Mouse (Mus musculus) lung, embryonic 15.5 days (tissue): ENCODE measurements around the gene Glp1r. TPM values are rescaled to one million over a fixed set of nuclear protein-coding genes. Genes with fewer than 3 reads are reported as not detected.

Source experiments
- ATAC-seq: fragments of 200-750 bp; cut with Nextera tagmentation; 2 replicates; pipeline ENCODE4 v1.8.0; 2017; ENCODE audit warnings: moderate number of reproducible peaks, borderline replicate concordance; ENCODE audit not compliant: low FRiP score, low TSS enrichment; ENCODE audit errors: extremely low read depth
- H3K27ac ChIP-seq: fragments of 300-500 bp; sonication (generic); 2 replicates; pipeline ENCODE4 v1.5.1; 2015; ENCODE audit warnings: moderate library complexity, mild to moderate bottlenecking, inconsistent platforms
- H3K27me3 ChIP-seq: fragments of 300-500 bp; sonication (generic); 2 replicates; pipeline ENCODE4 v1.6.1; 2015; ENCODE audit warnings: inconsistent platforms
- H3K36me3 ChIP-seq: fragments of 300-500 bp; sonication (generic); 2 replicates; pipeline ENCODE4 v1.6.1; 2015; ENCODE audit warnings: inconsistent platforms
- H3K4me1 ChIP-seq: fragments of 300-500 bp; sonication (generic); 2 replicates; pipeline ENCODE4 v1.6.1; 2015; ENCODE audit warnings: inconsistent platforms
- H3K4me2 ChIP-seq: fragments of 300-500 bp; sonication (generic); 2 replicates; pipeline ENCODE4 v1.6.1; 2015; ENCODE audit warnings: inconsistent platforms, mild to moderate bottlenecking, moderate library complexity
- H3K4me3 ChIP-seq: fragments of 300-500 bp; sonication (generic); 2 replicates; pipeline ENCODE4 v1.5.1; 2015; ENCODE audit warnings: mild to moderate bottlenecking, inconsistent platforms
- H3K9ac ChIP-seq: fragments of 300-500 bp; sonication (generic); 2 replicates; pipeline ENCODE4 v1.6.1; 2015; ENCODE audit warnings: inconsistent platforms
- H3K9me3 ChIP-seq: fragments of 300-500 bp; sonication (generic); 2 replicates; pipeline ENCODE4 v1.6.1; 2016; ENCODE audit warnings: inconsistent platforms
- WGBS: fragments of 180-500 bp; shearing (Covaris S2); methylation state at CpG from one replicate; pipeline ENCODE4 v1.1.7; 2015; 5-methylcytosine and 5-hydroxymethylcytosine counted together
- polyA plus RNA-seq: library from polyadenylated mRNA; unstranded; fragments of >200 nt; fragmentation: Nextera tagmentation; extraction: Ambion mirVana; gene quantifications from 2 replicates; pipeline ENCODE4 v1.2.1, GENCODE M21; 2015

Glp1r gene
- polyA plus RNA-seq, 1 experiment from 2014 or later: 8.4 TPM

DNA sequence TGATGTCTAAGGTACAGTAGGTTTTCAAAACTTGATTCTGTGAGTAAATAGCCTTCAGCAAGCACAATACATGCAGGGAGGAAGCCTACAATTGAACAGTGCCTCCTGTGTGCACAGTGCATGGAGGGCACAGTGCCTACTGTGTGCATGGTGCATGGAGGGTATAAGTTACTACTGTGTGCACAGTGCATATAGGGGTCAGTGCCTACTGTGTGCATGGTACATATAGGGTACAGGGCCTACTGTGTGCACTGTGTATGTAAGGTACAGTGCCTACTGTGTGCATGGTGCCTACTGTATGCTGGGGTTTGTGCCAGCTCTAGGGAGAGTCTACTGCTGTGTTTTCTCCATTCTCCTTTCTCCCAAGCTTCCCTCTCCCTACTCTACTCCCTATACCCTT is 12.6 kb downstream of the Glp1r start:
- Histone ChIP-seq H3K4me2 (no peak overlapping the region), H3K9ac (no peak overlapping the region), H3K4me3 (no peak overlapping the region), H3K27ac (no peak overlapping the region), H3K4me1 (no peaks in the 10 kb centered on the region), H3K36me3 (no peaks in the 10 kb centered on the region), H3K27me3 (no peaks in the 10 kb centered on the region), H3K9me3 (no peaks in the 10 kb centered on the region)
- ATAC-seq: no peak

GRCm38 (mm10) chr17:30923566-30923965 is 21.9 kb downstream of the Glp1r start:
- Histone ChIP-seq H3K4me3 (no peak overlapping the region), H3K27me3 (no peaks in the 10 kb centered on the region), H3K36me3 (no peaks in the 10 kb centered on the region), H3K9me3 (no peaks in the 10 kb centered on the region), H3K9ac (no peak overlapping the region), H3K4me1 (no peaks in the 10 kb centered on the region), H3K27ac (no peak overlapping the region), H3K4me2 (no peak overlapping the region)
- 48% methylated on average over 4 of the region's 4 CpGs for WGBS
- ATAC-seq: no peak

GRCm38 (mm10) chr17:30930827-30931226 is 29.2 kb downstream of the Glp1r start:
- Histone ChIP-seq H3K36me3 (no peaks in the 10 kb centered on the region), H3K9me3 (no peaks in the 10 kb centered on the region), H3K27ac (no peak overlapping the region), H3K9ac (no peak overlapping the region), H3K4me2 (no peak overlapping the region), H3K4me1 (no peaks in the 10 kb centered on the region), H3K4me3 (no peak overlapping the region), H3K27me3 (no peaks in the 10 kb centered on the region)
- no peak for ATAC-seq
- 80% methylated on average over 7 of the region's 7 CpGs for WGBS

GRCm38 (mm10) chr17:30932836-30933235 is 31.2 kb downstream of the Glp1r start:
- no peaks in the 10 kb centered on the region for H3K27me3 ChIP-seq
- no peaks in the 10 kb centered on the region for H3K9me3 ChIP-seq
- no peaks in the 10 kb centered on the region for H3K4me1 ChIP-seq
- H3K9ac ChIP-seq: no peak overlapping the region
- no peak overlapping the region for H3K27ac ChIP-seq
- H3K4me3 ChIP-seq: no peak overlapping the region
- ATAC-seq: no peak
- H3K4me2 ChIP-seq: no peak overlapping the region
- WGBS: 68% methylated on average over 5 of the region's 5 CpGs
- no peaks in the 10 kb centered on the region for H3K36me3 ChIP-seq

GRCm38 (mm10) chr17:30935301-30935700 is 33.7 kb downstream of the Glp1r start:
- Histone ChIP-seq H3K27me3 (no peaks in the 10 kb centered on the region), H3K4me3 (no peak overlapping the region), H3K9me3 (no peaks in the 10 kb centered on the region), H3K4me2 (no peak overlapping the region), H3K27ac (no peak overlapping the region), H3K9ac (no peak overlapping the region), H3K36me3 (no peaks in the 10 kb centered on the region), H3K4me1 (no peaks in the 10 kb centered on the region)
- no peak for ATAC-seq
- WGBS: 69% methylated on average over 5 of the region's 5 CpGs

- 46% methylated on average over 9 of the region's 9 CpGs for WGBS
- Histone ChIP-seq H3K27ac (no peak overlapping the region), H3K4me1 (no peaks in the 10 kb centered on the region), H3K4me3 (no peak overlapping the region), H3K9me3 (no peaks in the 10 kb centered on the region), H3K27me3 (no peaks in the 10 kb centered on the region), H3K4me2 (no peak overlapping the region), H3K36me3 (no peaks in the 10 kb centered on the region), H3K9ac (no peak overlapping the region)
- ATAC-seq: no peak
Observed at GRCm38 (mm10) chr17:30938554-30938953, 36.9 kb downstream of the Glp1r start.

DNA sequence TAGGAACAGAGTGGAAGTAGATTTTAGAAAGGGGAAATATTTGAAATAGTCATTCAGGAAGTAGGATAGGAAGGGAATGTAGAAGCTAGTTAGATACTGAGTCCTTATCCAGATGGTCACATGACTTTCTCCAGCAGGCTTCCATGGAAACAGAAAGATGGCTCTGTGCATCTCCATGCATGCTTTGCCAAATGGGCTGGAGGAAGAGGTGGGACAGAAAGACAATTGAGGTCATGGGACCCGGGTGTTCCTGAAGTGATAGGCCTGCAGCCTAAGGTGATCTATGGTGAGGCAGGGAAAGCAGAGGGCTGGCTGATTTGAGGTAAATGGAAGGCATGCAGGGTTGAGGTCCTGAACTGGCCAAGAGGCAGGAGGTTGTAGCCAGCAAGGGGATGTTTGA is 46.8 kb downstream of the Glp1r start:
- no peaks in the 10 kb centered on the region for H3K9me3 ChIP-seq
- no peak for ATAC-seq

GRCm38 (mm10) chr17:30950780-30951179 is 49.2 kb downstream of the Glp1r start:
- no peak overlapping the region for H3K4me3 ChIP-seq
- no peaks in the 10 kb centered on the region for H3K9me3 ChIP-seq
- no peaks in the 10 kb centered on the region for H3K36me3 ChIP-seq
- 3% methylated on average over 7 of the region's 7 CpGs for WGBS
- ATAC-seq: no peak
- no peaks in the 10 kb centered on the region for H3K4me1 ChIP-seq
- no peak overlapping the region for H3K9ac ChIP-seq
- H3K27ac ChIP-seq: no peak overlapping the region
- H3K27me3 ChIP-seq: no peaks in the 10 kb centered on the region
- H3K4me2 ChIP-seq: no peak overlapping the region

More for the DNA sequence above, 46.8 kb downstream of the Glp1r start:
- no peak overlapping the region for H3K9ac ChIP-seq
- no peak overlapping the region for H3K27ac ChIP-seq
- H3K4me1 ChIP-seq: no peaks in the 10 kb centered on the region
- H3K36me3 ChIP-seq: no peaks in the 10 kb centered on the region
- WGBS: 68% methylated on average over 1 of the region's 1 CpGs
- H3K4me2 ChIP-seq: no peak overlapping the region
- no peaks in the 10 kb centered on the region for H3K27me3 ChIP-seq
- H3K4me3 ChIP-seq: no peak overlapping the region

DNA sequence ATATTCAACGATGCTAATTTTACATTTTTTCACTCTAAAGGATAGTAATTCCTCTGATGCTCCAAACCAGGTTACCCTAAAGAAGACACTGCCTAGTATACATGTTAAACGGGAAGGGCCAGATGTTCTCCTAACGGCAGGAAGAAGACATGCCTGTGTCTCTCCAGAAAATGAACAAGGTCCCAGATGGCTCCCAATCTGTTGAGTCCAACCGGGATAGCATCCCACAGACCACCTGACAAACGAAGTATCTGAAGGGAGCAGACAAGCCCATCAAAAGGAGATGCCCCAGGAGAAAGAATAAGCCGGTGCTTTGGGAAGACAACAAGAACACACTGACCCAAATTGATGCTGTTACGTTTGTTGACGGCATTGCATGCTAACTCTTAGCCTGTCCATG is 50.0 kb downstream of the Glp1r start:
- WGBS: 73% methylated on average over 8 of the region's 8 CpGs
- Histone ChIP-seq H3K27me3 (no peaks in the 10 kb centered on the region), H3K9ac (no peak overlapping the region), H3K9me3 (no peaks in the 10 kb centered on the region), H3K27ac (no peak overlapping the region), H3K36me3 (no peaks in the 10 kb centered on the region), H3K4me1 (no peaks in the 10 kb centered on the region), H3K4me2 (no peak overlapping the region), H3K4me3 (no peak overlapping the region)
- no peak for ATAC-seq

- Histone ChIP-seq H3K9ac (no peak within 1 kb of the TSS), H3K36me3 (no peaks in the 10 kb centered on the region), H3K4me1 (no peaks in the 10 kb centered on the region), H3K27me3 (no peaks in the 10 kb centered on the region), H3K9me3 (no peaks in the 10 kb centered on the region), H3K27ac (no peak within 1 kb of the TSS), H3K4me2 (no peak within 1 kb of the TSS), H3K4me3 (no peak within 1 kb of the TSS)
- 46% methylated on average over 10 of the region's 10 CpGs for WGBS
- no peak for ATAC-seq
Observed at GRCm38 (mm10) chr17:30954340-30954739, 52.7 kb downstream of the Glp1r start, which contains the start of gene Umodl1. Umodl1 (plus strand) TSS chr17:30954640.

DNA sequence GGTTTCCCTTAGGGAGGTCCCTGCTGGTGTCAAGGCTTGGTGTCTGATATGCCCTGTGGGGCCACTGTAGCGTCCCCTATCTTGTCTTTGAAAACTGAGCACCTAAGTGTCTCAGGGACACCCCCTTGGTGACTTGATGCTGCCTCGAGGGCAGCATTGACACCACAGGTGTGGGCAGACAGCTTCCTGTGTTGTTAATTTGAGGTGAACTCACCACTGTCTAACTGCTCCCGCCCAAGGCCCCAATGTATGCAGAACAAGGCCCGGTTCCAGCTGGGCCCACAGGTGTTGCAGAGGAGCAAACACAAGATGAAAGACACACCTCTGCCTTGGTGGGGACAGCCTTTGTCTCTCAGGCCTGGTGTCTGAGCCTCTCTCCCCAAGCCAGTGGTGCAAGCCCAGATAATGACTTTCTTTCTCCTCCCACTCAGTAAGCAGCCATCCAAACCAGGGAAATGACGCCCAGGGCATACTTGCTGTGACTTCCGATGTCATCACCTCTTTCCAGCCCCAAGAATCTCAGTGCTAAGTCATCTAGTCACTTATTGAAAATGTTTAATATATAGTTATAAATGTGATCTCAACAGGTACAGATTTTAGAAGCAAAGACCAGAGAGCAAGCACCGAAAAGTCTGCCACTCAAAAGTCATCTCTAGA is 60.4 kb downstream of the Glp1r start:
- H3K4me2 ChIP-seq: no peak overlapping the region

DNA sequence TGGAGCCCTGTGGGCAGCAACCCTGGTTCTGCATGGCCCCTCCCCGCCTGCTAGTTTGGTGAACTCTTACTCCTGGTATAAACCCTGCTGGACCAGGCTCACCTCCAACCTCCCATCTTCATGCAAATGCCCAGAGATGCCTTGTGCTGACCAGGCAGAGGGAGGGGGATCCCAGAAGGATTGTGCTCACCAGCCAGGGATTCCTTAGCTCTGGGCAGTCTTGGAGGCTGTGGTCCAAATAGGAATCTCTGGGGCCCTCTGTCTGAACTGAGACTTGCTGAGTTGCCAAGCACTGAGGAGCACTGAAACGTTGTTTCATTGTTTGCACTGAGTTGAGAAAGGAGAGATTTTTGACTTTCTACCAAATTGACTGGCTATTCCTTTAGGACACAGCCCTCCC is 61.3 kb downstream of the Glp1r start:
- no peaks in the 10 kb centered on the region for H3K27me3 ChIP-seq
- H3K4me3 ChIP-seq: no peak overlapping the region
- 40% methylated on average over 2 of the region's 2 CpGs for WGBS
- H3K27ac ChIP-seq: no peak overlapping the region
- no peak for ATAC-seq
- H3K9ac ChIP-seq: no peak overlapping the region
- H3K4me2 ChIP-seq: no peak overlapping the region
- H3K9me3 ChIP-seq: no peaks in the 10 kb centered on the region
- no peaks in the 10 kb centered on the region for H3K4me1 ChIP-seq
- no peaks in the 10 kb centered on the region for H3K36me3 ChIP-seq

More for the DNA sequence above, 60.4 kb downstream of the Glp1r start:
- 43% methylated on average over 7 of the region's 7 CpGs for WGBS
- ATAC-seq: no peak
- H3K27me3 ChIP-seq: no peaks in the 10 kb centered on the region
- H3K4me1 ChIP-seq: no peaks in the 10 kb centered on the region
- H3K9ac ChIP-seq: no peak overlapping the region
- H3K4me3 ChIP-seq: no peak overlapping the region
- no peaks in the 10 kb centered on the region for H3K9me3 ChIP-seq
- no peaks in the 10 kb centered on the region for H3K36me3 ChIP-seq
- no peak overlapping the region for H3K27ac ChIP-seq

DNA sequence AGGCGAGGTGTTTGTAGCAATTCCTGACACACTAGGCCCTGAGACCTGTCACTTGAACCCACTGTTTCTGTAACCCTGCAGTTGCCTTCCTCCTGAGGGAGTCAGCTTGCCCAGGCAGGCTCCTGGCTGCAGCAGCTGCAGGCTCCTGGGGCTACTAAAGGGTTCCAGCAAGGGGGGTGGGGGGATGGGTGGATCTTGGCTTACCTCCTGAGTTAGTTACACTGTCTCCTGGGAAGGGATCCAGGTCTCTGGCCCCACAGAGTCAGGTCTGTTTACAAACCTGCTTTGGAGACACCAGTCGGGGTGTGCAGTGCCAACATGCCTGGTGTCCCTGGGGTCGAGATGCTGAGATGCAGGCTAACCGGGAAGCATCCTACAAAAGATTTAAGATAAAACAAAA is 68.4 kb downstream of the Glp1r start:
- Histone ChIP-seq H3K4me2 (no peak overlapping the region), H3K27ac (no peak overlapping the region), H3K9ac (no peak overlapping the region), H3K4me1 (peaks cover 7% of the 10 kb centered on the region; the same call in 1 of the 2 replicates), H3K9me3 (no peaks in the 10 kb centered on the region), H3K27me3 (no peaks in the 10 kb centered on the region), H3K4me3 (no peak overlapping the region), H3K36me3 (no peaks in the 10 kb centered on the region)
- no peak for ATAC-seq
- 45% methylated on average over 4 of the region's 4 CpGs for WGBS
